Mouse (Mus musculus) layer of hippocampus, adult 18-20 months (tissue): ENCODE results near the gene Gm1113. TPM values are rescaled to one million over a fixed set of nuclear protein-coding genes. Genes with fewer than 3 reads are reported as not detected.

Source experiments
- DNase-seq, 2 experiments: peaks; one replicate each; pipeline ENCODE4 v3.0.0; 2022; ENCODE audit warnings: low spot score in 2 of 2
- total RNA-seq, 2 experiments: library from RNA; stranded (reverse); gene quantifications; 2 replicates each; pipeline ENCODE4 v1.2.3; 2021

The Gm1113 gene
- total RNA-seq, 2 experiments from 2014 or later: not detected

GRCm38 (mm10) chr9:35529141-35529540 is 11.1 kb upstream of the Gm1113 start:
- no peak for DNase-seq

- DNase-seq: peak; percentile 74 to 86
These were observed 5.9 kb upstream of the Gm1113 start for GRCm38 (mm10) chr9:35523941-35524411.

GRCm38 (mm10) chr9:35523541-35523940 is 5.5 kb upstream of the Gm1113 start:
- DNase-seq: peak; percentile 70 to 79

- DNase-seq: no peak
These were observed 4.9 kb upstream of the Gm1113 start for GRCm38 (mm10) chr9:35522821-35523515.

- no peak for DNase-seq
These were observed 4.2 kb upstream of the Gm1113 start for GRCm38 (mm10) chr9:35522241-35522640.

GRCm38 (mm10) chr9:35520631-35521348 is 2.7 kb upstream of the Gm1113 start:
- no peak for DNase-seq

- no peak for DNase-seq
These were observed 1.4 kb downstream of the Gm1113 start for GRCm38 (mm10) chr9:35516711-35517110.

GRCm38 (mm10) chr9:35516182-35516581 is 1.9 kb downstream of the Gm1113 start:
- DNase-seq: no peak

GRCm38 (mm10) chr9:35513900-35514299 is 4.2 kb downstream of the Gm1113 start:
- DNase-seq: no peak

- DNase-seq: peak; percentile 62 to 79
These were observed 9.8 kb downstream of the Gm1113 start for GRCm38 (mm10) chr9:35508234-35508633.

GRCm38 (mm10) chr9:35502361-35503000 is 15.6 kb downstream of the Gm1113 start:
- no peak for DNase-seq

- DNase-seq: no peak
These were observed 18.1 kb downstream of the Gm1113 start for GRCm38 (mm10) chr9:35499946-35500345.

GRCm38 (mm10) chr9:35495471-35495870 is 22.6 kb downstream of the Gm1113 start:
- no peak for DNase-seq

GRCm38 (mm10) chr9:35494937-35495336 is 23.1 kb downstream of the Gm1113 start:
- DNase-seq: no peak

- no peak for DNase-seq
These were observed 24.4 kb downstream of the Gm1113 start for GRCm38 (mm10) chr9:35493733-35494092.

- DNase-seq: no peak
These were observed 24.9 kb downstream of the Gm1113 start for GRCm38 (mm10) chr9:35493033-35493732.

- DNase-seq: no peak
These were observed 26.8 kb downstream of the Gm1113 start for GRCm38 (mm10) chr9:35491109-35491866.

- DNase-seq: peak; percentile 35 to 48
These were observed 29.6 kb downstream of the Gm1113 start for GRCm38 (mm10) chr9:35488496-35488895.

- DNase-seq: no peak
These were observed 31.5 kb downstream of the Gm1113 start for GRCm38 (mm10) chr9:35486616-35487015.

- no peak for DNase-seq
These were observed 34.1 kb downstream of the Gm1113 start for GRCm38 (mm10) chr9:35483949-35484348.
